Mouse (Mus musculus): ENCODE measurements around the gene Isca2. TPM values are rescaled to one million over a fixed set of nuclear protein-coding genes. Genes with fewer than 3 reads are reported as not detected.

Isca2 gene
- 10 to 100 TPM; 55.9 to 57.7 TPM for total RNA-seq (2021)
- long read RNA-seq, experiment 1, transcript Isca2-201 (4 exons, 883 nt): major isoform, 16 of 37 reads
- long read RNA-seq, experiment 1, transcript Isca2-203 (3 exons, 485 nt): minor isoform, 10 of 37 reads
- long read RNA-seq, experiment 1, partial matches to known transcripts: 3 of 37 reads
- long read RNA-seq, experiment 1, other reads (novel, unspliced or antisense): 0 of 37 reads
- long read RNA-seq, experiment 2, transcript Isca2-201 (4 exons, 883 nt): major isoform, 9 of 24 reads
- long read RNA-seq, experiment 2, partial matches to known transcripts: 0 of 24 reads
- long read RNA-seq, experiment 2, other reads (novel, unspliced or antisense): 1 of 24 reads

DNA sequence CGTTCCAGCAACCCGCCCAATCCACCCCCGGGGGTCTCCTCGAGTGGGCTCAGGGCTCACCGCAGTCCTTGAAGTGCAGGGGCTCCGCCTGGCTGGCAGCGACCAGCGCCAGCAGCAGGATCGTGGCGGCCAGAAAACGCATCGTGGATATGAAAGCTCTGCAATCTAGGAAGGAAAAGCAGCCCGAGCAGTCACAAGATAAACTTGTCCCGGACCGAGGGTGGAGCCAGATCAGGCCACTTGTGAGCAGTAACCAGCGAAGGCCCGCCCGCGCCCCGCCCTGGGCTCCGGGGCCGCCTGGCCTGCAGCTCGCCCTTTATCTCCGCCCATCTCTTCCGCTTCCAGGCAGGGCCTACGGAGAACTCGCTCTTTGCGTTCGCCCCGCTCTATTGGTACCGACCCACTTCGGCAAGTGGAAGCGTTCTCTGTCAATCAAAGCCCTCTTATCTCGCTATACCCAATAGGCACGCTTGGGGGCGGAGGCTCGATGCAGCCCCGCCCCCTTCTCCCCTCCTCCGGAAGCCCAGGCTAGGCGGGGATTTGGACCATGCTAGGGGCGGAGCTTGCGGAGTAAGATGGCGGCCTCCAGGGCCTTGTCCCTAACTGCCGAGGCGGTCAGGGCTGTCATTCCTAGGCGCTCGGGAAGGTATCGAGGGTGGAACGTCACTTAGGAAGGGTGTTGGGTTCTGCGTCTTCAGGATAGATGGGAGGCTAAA is at the start of gene Isca2, which contains the start of gene Npc2:
Gene Isca2 (plus strand): TSS at position 526 of the 716 bp plus-strand sequence.
Gene Npc2 (minus strand): TSS at position 427 of the 716 bp plus-strand sequence.
- intact Hi-C loops (cut with DNase I): no loop called here
- peak; percentile 94 to 96 for DNase-seq (ENCODE audit: extremely low spot score in 1 of 2, low spot score in 2 of 2)
- Histone ChIP-seq H3K27ac (peak within 1 kb of the TSS; percentile 89), H3K4me3 (peak within 1 kb of the TSS; percentile 70)
- no peak; the same call in 1 of the 2 replicates for TF ChIP-seq CTCF (IDR thresholded peaks at IDR 0.05)

DNA sequence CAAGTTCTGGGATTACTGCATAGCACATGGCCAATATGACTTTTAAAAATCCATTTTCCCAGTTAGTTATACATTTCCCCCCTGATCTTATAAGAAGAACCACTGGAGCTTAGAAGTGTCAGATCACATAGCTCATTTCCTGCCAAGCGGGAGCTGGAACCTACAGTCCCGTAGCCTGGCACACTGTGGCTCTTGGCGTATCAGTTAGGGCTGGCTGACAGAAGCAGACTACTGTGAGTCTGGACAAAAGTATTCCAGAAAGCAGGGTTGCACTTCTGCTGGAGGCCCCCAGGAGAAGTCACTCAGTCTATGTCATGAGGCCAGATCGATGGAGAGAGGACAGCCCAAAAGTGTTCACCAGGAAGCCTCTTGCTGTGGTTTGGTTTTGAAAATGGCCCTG is 46.7 kb upstream of the Isca2 start:
- intact Hi-C loops (cut with DNase I): no loop called here
- H3K27ac ChIP-seq: no peak overlapping the region
- DNase-seq (ENCODE audit: extremely low spot score in 1 of 2, low spot score in 2 of 2): no peak
- TF ChIP-seq CTCF (IDR thresholded peaks at IDR 0.05): no peak
- no peak overlapping the region for H3K4me3 ChIP-seq

DNA sequence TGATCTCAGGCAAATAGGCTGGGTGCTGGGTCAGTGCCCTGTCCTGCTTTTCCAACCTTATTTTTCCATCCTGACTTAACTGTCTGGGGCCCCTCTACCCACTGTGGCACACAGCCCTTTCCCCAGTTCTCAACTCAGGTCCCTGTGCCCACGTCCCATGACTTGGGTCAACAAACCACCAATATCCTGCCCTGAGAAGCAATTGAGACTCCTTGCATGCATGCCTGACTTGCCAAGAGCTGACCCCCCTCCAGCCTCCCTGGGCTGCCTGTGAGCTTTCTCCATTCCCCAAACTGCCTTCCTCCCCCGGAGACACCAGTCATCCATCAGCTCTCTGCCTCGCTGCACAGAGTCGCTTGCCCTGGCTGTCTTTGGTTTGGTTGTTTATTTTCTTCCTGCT is 46.1 kb upstream of the Isca2 start:
- intact Hi-C loops (cut with DNase I): no loop called here
- H3K27ac ChIP-seq: no peak overlapping the region
- TF ChIP-seq CTCF (IDR thresholded peaks at IDR 0.05): no peak
- no peak for DNase-seq (ENCODE audit: extremely low spot score in 1 of 2, low spot score in 2 of 2)
- H3K4me3 ChIP-seq: no peak overlapping the region

DNA sequence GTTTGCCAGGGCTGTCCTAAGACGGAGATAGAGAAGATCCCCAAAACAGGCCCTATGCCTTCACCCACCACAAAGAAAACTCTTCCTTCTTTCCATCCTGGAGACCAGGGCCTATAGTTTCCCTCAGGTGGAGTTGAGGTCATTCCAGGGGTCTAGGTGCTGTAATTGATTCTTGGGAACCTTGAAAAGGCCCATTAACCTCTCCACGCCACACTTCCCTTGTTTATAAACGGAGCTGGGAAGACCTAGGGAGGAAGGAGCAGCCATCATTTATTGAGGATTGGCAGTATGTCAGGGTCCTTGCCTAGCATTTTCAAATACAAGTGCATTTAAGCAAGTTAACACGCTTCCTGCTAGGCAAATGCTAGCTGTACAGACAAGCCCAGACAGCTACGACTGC is 45.6 kb upstream of the Isca2 start:
- no peak for TF ChIP-seq CTCF (IDR thresholded peaks at IDR 0.05)
- Histone ChIP-seq H3K4me3 (no peak overlapping the region), H3K27ac (no peak overlapping the region)
- intact Hi-C loops (cut with DNase I): no loop called here
- no peak for DNase-seq (ENCODE audit: extremely low spot score in 1 of 2, low spot score in 2 of 2)

DNA sequence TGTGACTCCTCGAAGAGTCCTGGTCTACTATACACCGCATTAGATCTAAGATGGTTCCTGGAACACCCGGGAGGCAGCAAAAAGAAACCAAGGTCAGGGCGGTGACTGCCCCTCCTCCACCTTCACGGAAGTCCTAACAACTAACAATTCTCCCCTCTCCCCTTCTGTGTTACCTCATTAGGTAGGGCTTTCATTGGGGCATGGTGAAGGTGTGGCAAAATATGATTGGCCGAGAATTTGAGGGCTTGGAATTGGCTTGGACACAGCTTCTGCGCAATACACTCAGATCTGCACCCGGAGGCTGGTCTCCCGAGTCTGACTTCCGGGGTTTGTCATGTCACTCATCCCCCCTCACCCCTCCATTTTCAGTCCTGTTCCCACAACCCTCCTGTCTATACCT is 44.6 kb upstream of the Isca2 start:
- intact Hi-C loops (cut with DNase I): no loop called here
- no peak for DNase-seq (ENCODE audit: extremely low spot score in 1 of 2, low spot score in 2 of 2)

DNA sequence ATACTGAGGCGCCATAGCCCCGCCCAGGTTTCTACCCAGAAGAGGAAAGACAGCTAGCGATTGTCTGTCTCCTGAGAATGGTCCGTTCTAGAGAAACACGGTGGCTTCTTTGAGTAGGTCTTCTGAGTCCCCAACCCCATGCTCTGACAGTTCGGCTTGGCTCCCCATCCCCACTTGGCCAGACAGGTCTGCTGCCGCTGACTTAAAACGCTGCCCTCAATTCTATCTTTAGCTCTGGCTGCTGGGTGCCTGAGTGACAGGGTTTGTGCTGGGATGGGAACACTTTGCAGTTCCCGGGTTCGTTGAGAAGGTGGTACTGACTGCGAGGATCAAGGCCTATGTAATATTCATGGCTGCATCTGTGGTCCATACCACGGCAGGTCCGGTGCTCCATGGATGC is 39.7 kb upstream of the Isca2 start:
- no peak for DNase-seq (ENCODE audit: extremely low spot score in 1 of 2, low spot score in 2 of 2)
- intact Hi-C loops (cut with DNase I): no loop called here
- Histone ChIP-seq H3K27ac (no peak overlapping the region), H3K4me3 (no peak overlapping the region)
- TF ChIP-seq CTCF (IDR thresholded peaks at IDR 0.05): no peak

More for the DNA sequence above, 44.6 kb upstream of the Isca2 start:
- H3K4me3 ChIP-seq: no peak overlapping the region
- no peak overlapping the region for H3K27ac ChIP-seq
- TF ChIP-seq CTCF (IDR thresholded peaks at IDR 0.05): no peak

DNA sequence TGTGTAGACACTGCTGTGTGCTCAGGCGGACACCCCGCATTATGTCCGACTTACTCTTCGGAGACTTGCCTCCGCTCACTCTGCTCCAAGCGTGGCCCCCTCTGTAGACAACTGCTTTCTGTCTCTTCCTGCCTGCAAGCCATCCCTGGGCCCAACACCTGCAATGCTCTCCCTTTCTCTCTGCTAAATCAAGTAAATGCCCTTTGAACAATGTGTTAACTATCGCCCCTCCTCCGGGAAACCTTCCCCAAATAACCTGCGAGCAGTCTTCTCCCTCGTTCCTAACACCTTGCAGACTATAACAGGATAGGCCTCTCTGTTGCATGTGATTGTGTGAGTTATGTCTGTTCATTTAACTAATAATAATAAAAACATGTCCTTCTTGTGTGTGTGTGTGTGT is 29.6 kb upstream of the Isca2 start:
- no peak overlapping the region for H3K4me3 ChIP-seq
- H3K27ac ChIP-seq: no peak overlapping the region
- TF ChIP-seq CTCF (IDR thresholded peaks at IDR 0.05): no peak
- intact Hi-C loops (cut with DNase I): no loop called here
- DNase-seq (ENCODE audit: extremely low spot score in 1 of 2, low spot score in 2 of 2): no peak

DNA sequence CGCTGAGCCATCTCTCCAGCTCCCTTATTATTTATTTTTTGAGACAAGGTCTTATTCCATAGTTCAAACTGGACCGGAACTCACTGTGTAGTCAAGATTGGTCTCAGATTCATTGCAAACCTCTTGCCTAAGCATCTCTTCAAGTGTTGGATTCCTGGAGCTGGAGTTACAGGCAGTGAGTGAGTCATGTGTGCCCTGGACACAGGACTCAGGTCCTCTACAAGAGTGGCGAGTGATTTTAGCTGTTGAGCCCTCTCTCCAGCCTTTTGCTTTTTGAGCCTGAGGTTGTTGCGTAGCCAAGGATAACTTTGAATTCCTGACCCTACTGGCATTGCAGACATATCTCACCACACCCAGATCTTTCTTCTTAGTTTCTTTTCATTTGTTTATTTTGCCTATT is 27.4 kb upstream of the Isca2 start:
- H3K4me3 ChIP-seq: no peak overlapping the region
- intact Hi-C loops (cut with DNase I): no loop called here
- DNase-seq (ENCODE audit: extremely low spot score in 1 of 2, low spot score in 2 of 2): no peak
- no peak for TF ChIP-seq CTCF (IDR thresholded peaks at IDR 0.05)
- no peak overlapping the region for H3K27ac ChIP-seq

DNA sequence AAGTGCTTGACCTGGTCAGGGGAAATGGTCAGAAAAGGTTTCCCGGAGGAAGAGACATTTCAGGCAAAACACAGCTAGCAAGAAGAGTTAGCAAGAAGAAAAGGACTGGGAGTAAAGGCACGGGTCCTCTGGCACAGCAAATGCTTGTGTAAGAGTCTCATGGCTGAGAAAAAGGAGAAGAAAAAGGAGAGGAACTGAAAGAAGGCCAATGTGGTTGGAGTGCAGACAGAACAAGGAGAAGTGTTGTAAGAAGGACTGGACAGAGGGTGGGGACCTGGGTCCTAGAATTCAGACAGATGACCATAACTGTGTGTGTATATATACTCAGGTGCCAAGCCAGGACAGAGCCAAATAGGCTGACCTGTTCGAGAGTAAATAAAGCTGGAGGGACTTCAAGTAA is 24.9 kb upstream of the Isca2 start:
- intact Hi-C loops (cut with DNase I): no loop called here
- DNase-seq (ENCODE audit: extremely low spot score in 1 of 2, low spot score in 2 of 2): no peak
- Histone ChIP-seq H3K27ac (no peak overlapping the region), H3K4me3 (no peak overlapping the region)
- no peak for TF ChIP-seq CTCF (IDR thresholded peaks at IDR 0.05)

DNA sequence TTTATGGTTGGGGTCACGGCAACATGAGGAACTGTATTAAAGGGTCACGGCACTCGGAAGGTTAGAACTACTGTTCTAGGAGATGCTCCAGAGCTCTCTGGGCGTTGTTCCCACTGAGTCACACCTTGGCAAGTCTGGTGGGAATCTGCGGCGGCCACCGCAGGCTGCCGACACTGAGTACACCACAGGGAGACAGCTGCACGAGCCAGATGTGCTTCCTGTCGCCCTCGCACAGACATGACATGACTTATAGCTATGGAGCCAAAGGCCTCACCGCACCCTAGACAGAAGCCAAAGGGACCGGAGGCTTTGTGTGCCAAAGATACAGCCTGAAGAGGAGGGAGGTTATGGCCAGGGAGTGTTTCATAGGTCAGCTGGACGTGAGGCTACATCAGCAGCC is 22.4 kb upstream of the Isca2 start:
- DNase-seq (ENCODE audit: extremely low spot score in 1 of 2, low spot score in 2 of 2): no peak
- TF ChIP-seq CTCF (IDR thresholded peaks at IDR 0.05): no peak
- intact Hi-C loops (cut with DNase I): loop anchor here (5.0 to 10.0 kb wide), 2 partner anchors 78 to 286 kb away; no protein-coding TSS in a partner anchor
- Histone ChIP-seq H3K4me3 (no peak overlapping the region), H3K27ac (no peak overlapping the region)

DNA sequence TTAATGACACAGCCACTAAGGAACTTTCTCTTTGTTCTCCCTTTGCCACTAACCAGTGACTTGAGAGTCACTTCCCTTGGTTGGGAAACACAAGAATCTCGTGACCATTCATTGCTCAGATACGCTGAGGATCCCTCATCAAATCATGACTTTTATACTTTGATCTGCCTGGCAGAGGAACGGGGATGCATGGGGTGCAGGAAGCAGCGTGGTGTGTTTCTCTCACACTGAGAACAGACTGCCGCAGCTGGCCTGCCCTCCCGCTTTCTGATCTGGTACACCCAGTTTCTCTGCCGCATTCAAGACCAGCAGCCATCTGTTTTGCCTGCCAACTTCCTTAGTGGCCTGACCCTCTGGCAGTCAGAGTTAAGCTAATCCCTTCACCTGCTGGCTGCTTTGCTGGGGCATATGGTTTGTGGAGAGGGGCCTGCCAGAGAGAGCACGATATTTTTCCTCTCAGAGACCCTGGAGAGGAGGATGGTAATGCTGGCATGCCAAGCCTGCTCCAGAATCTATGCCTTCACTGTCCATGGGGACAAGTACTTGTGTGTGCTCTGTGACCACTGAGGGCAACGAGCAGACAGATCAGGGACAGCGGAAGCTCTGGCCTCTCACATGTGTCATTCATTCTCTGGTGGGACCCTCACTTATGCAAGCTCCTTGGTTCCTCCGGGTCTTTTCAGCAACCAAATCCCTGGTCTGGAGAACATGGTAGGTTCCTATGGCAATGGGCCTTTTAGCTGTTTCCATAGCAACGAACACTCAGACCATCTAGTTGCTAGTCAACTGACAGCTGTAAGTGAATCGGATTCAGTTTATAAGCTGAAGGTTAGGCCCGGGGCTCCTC is 20.7 kb upstream of the Isca2 start:
- Histone ChIP-seq H3K4me3 (no peak overlapping the region), H3K27ac (peak overlapping the region; percentile 32; the same call in 1 of the 2 replicates)
- DNase-seq (ENCODE audit: extremely low spot score in 1 of 2, low spot score in 2 of 2): no peak
- intact Hi-C loops (cut with DNase I): loop anchor here (5.0 to 10.0 kb wide), 2 partner anchors 80 to 288 kb away; no protein-coding TSS in a partner anchor
- no peak for TF ChIP-seq CTCF (IDR thresholded peaks at IDR 0.05)
